Mouse (Mus musculus): ENCODE measurements around the gene Atf6. TPM values are rescaled to one million over a fixed set of nuclear protein-coding genes. Genes with fewer than 3 reads are reported as not detected.
A peak's percentile ranks its signal among the peaks of the same experiment; 100 is the strongest.

The Atf6 gene
- polyA plus RNA-seq, 1 experiment from 2014 or later: 6.2 TPM

GRCm38 (mm10) chr1:170771437-170772003 lies 96.1 kb downstream of the Atf6 start:
- Histone ChIP-seq H3K9ac (ENCODE audit: low read length) (no peak overlapping the region), H3K4me1 (replicated peaks; ENCODE audit: control insufficient read depth, insufficient read depth) (no peaks in the 10 kb centered on the region), H3K4me3 (ENCODE audit: low read depth, low read length) (peak overlapping the region; percentile 13; the same call in 1 of the 2 replicates), H3K9me3 (ENCODE audit: control insufficient read depth, low read length) (no peaks in the 10 kb centered on the region), H3K36me3 (ENCODE audit: control insufficient read depth, insufficient read depth, low read length) (no peaks in the 10 kb centered on the region), H3K4me2 (replicated peaks; ENCODE audit: low read depth) (peak overlapping the region; percentile 39; the same call in 1 of the 2 replicates), H3K27ac (replicated peaks) (peak overlapping the region; percentile 24; the same call in 1 of the 2 replicates), H3K27me3 (ENCODE audit: control insufficient read depth, insufficient read depth, low read length) (no peaks in the 10 kb centered on the region)
- no peak for TF ChIP-seq CTCF (IDR thresholded peaks at IDR 0.05; ENCODE audit: low read depth)
- TF ChIP-seq EP300 (optimal IDR thresholded peaks at IDR 0.05): no peak
- 31% methylated on average over 25 of the region's 25 CpGs for WGBS
- peak; percentile 90 for ATAC-seq (ENCODE audit: low FRiP score, low TSS enrichment)
- DNase-seq (ENCODE audit: low spot score): peak; percentile 74

DNA sequence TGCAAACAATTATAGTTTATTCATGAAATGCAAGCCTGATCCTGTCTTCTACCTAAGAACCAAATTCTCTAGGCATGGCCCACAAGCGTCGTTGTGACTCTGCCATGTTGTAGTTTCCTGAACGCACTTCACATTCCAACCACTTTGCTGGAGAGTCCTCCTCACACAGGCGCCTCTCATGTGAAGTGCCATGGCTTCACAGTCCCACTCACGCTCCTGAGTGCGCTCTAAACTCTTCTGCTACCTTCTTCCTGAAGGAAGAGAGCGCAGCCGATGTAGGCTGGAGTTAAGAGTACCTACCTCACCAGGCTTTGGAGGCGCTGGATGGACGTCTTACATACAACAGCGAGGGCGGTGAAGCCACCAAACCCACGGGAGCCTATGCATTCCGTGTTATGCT lies 96.9 kb downstream of the Atf6 start:
- H3K4me1 ChIP-seq (replicated peaks; ENCODE audit: control insufficient read depth, insufficient read depth): no peaks in the 10 kb centered on the region
- no peak overlapping the region for H3K4me3 ChIP-seq (ENCODE audit: low read depth, low read length)
- H3K27ac ChIP-seq (replicated peaks): peak overlapping the region; percentile 63; the same call in 1 of the 2 replicates
- no peaks in the 10 kb centered on the region for H3K36me3 ChIP-seq (ENCODE audit: control insufficient read depth, insufficient read depth, low read length)
- 80% methylated on average over 14 of the region's 14 CpGs for WGBS
- no peak for DNase-seq (ENCODE audit: low spot score)
- H3K4me2 ChIP-seq (replicated peaks; ENCODE audit: low read depth): no peak overlapping the region
- H3K27me3 ChIP-seq (ENCODE audit: control insufficient read depth, insufficient read depth, low read length): no peaks in the 10 kb centered on the region
- H3K9ac ChIP-seq (ENCODE audit: low read length): no peak overlapping the region
- no peak for TF ChIP-seq EP300 (optimal IDR thresholded peaks at IDR 0.05)
- TF ChIP-seq CTCF (IDR thresholded peaks at IDR 0.05; ENCODE audit: low read depth): peak; percentile 44; the same call in 1 of the 2 replicates
- ATAC-seq (ENCODE audit: low FRiP score, low TSS enrichment): no peak
- H3K9me3 ChIP-seq (ENCODE audit: control insufficient read depth, low read length): no peaks in the 10 kb centered on the region

GRCm38 (mm10) chr1:170766997-170767396 lies 100.6 kb downstream of the Atf6 start:
- WGBS: 20% methylated on average over 2 of the region's 2 CpGs

DNA sequence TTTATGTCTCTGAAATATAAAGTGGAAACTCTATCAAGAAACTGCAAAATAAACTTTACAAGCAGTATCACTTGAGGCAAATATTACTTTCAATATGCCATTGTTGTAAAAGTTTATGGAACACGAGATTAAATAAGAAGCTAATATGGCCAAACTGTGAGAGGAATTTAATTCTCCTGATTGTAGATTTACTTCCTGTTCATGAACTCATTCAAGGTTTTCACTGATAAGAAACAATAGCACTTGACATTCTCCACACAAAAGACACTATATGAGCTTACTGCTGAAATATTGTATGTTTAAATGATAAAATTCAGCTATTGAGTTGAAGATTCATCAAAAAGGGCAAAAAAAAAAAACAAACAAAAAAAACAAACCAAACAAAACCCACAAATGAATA lies 102.8 kb downstream of the Atf6 start:
- DNase-seq (ENCODE audit: low spot score) (no peak), ATAC-seq (ENCODE audit: low FRiP score, low TSS enrichment) (no peak)
- Histone ChIP-seq H3K27me3 (ENCODE audit: control insufficient read depth, insufficient read depth, low read length) (no peaks in the 10 kb centered on the region), H3K9ac (ENCODE audit: low read length) (no peak overlapping the region), H3K4me2 (replicated peaks; ENCODE audit: low read depth) (no peak overlapping the region), H3K9me3 (ENCODE audit: control insufficient read depth, low read length) (no peaks in the 10 kb centered on the region), H3K36me3 (ENCODE audit: control insufficient read depth, insufficient read depth, low read length) (no peaks in the 10 kb centered on the region), H3K4me3 (ENCODE audit: low read depth, low read length) (no peak overlapping the region), H3K27ac (replicated peaks) (no peak overlapping the region), H3K4me1 (replicated peaks; ENCODE audit: control insufficient read depth, insufficient read depth) (no peaks in the 10 kb centered on the region)
- TF ChIP-seq CTCF (IDR thresholded peaks at IDR 0.05; ENCODE audit: low read depth): no peak
- no peak for TF ChIP-seq EP300 (optimal IDR thresholded peaks at IDR 0.05)
- 65% methylated on average over 1 of the region's 1 CpGs for WGBS

More at GRCm38 (mm10) chr1:170766997-170767396, 100.6 kb downstream of the Atf6 start:
- TF ChIP-seq CTCF (IDR thresholded peaks at IDR 0.05; ENCODE audit: low read depth) (no peak), EP300 (optimal IDR thresholded peaks at IDR 0.05) (peak; percentile 80)
- Histone ChIP-seq H3K9ac (ENCODE audit: low read length) (no peak overlapping the region), H3K36me3 (ENCODE audit: control insufficient read depth, insufficient read depth, low read length) (no peaks in the 10 kb centered on the region), H3K4me3 (ENCODE audit: low read depth, low read length) (no peak overlapping the region), H3K27me3 (ENCODE audit: control insufficient read depth, insufficient read depth, low read length) (no peaks in the 10 kb centered on the region), H3K4me2 (replicated peaks; ENCODE audit: low read depth) (no peak overlapping the region), H3K27ac (replicated peaks) (no peak overlapping the region), H3K9me3 (ENCODE audit: control insufficient read depth, low read length) (no peaks in the 10 kb centered on the region), H3K4me1 (replicated peaks; ENCODE audit: control insufficient read depth, insufficient read depth) (no peaks in the 10 kb centered on the region)
- ATAC-seq (ENCODE audit: low FRiP score, low TSS enrichment) (peak; percentile 82), DNase-seq (ENCODE audit: low spot score) (no peak)

DNA sequence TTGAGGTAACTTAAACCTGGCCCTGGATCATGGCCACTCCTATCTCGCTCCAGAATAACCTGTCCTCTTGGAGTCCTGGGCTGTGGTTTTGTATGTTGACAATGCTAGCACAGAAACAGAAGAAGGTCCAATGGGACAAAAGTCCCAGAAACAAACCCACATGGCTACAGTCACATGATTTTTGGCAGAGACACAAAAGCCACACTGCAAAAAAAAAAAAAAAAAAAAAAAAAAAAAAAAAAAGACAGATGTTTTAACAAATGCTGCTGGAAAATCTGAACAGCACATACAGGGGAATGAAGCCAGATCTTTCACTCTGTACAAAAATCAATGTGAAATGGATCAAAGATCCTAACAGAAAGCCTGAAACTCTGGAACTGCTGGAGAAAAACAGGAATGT lies 105.9 kb downstream of the Atf6 start:
- Histone ChIP-seq H3K36me3 (ENCODE audit: control insufficient read depth, insufficient read depth, low read length) (no peaks in the 10 kb centered on the region), H3K9ac (ENCODE audit: low read length) (no peak overlapping the region), H3K27me3 (ENCODE audit: control insufficient read depth, insufficient read depth, low read length) (no peaks in the 10 kb centered on the region), H3K4me2 (replicated peaks; ENCODE audit: low read depth) (no peak overlapping the region), H3K4me1 (replicated peaks; ENCODE audit: control insufficient read depth, insufficient read depth) (no peaks in the 10 kb centered on the region), H3K4me3 (ENCODE audit: low read depth, low read length) (no peak overlapping the region), H3K9me3 (ENCODE audit: control insufficient read depth, low read length) (no peaks in the 10 kb centered on the region), H3K27ac (replicated peaks) (no peak overlapping the region)
- DNase-seq (ENCODE audit: low spot score): no peak
- no peak for TF ChIP-seq CTCF (IDR thresholded peaks at IDR 0.05; ENCODE audit: low read depth)
- no peak for TF ChIP-seq EP300 (optimal IDR thresholded peaks at IDR 0.05)
- 95% methylated on average over 1 of the region's 1 CpGs for WGBS
- ATAC-seq (ENCODE audit: low FRiP score, low TSS enrichment): no peak

DNA sequence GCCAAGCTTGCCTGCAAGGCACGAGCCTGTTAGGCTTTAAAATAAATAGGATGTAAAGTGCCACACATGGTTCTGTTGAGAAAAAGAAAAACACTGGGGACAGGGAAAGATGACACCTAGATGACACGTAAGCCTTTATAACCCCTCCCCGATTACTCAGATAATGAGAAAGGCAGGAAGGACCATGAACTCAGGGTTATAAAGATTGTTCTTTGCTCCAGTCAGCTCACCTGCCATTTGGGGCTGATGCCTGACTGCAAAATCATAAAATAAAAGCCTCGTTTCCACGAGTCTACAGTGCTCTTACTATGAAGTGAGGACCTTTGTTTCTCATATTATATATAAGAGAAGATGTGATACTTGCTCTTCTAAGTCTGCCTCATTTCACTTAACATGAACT lies 114.0 kb downstream of the Atf6 start:
- Histone ChIP-seq H3K27ac (replicated peaks) (no peak overlapping the region), H3K4me1 (replicated peaks; ENCODE audit: control insufficient read depth, insufficient read depth) (no peaks in the 10 kb centered on the region), H3K4me2 (replicated peaks; ENCODE audit: low read depth) (no peak overlapping the region), H3K9me3 (ENCODE audit: control insufficient read depth, low read length) (no peaks in the 10 kb centered on the region), H3K27me3 (ENCODE audit: control insufficient read depth, insufficient read depth, low read length) (no peaks in the 10 kb centered on the region), H3K36me3 (ENCODE audit: control insufficient read depth, insufficient read depth, low read length) (no peaks in the 10 kb centered on the region), H3K9ac (ENCODE audit: low read length) (no peak overlapping the region), H3K4me3 (ENCODE audit: low read depth, low read length) (no peak overlapping the region)
- 88% methylated on average over 5 of the region's 5 CpGs for WGBS
- TF ChIP-seq CTCF (IDR thresholded peaks at IDR 0.05; ENCODE audit: low read depth): no peak
- no peak for TF ChIP-seq EP300 (optimal IDR thresholded peaks at IDR 0.05)
- ATAC-seq (ENCODE audit: low FRiP score, low TSS enrichment) (no peak), DNase-seq (ENCODE audit: low spot score) (no peak)

Data from stomach, postnatal 0 days (tissue).